Mouse (Mus musculus): Measurements from ENCODE around the gene Gpr142.

GRCm38 (mm10) chr11:114797981-114798380 is 743 bp upstream of the Gpr142 start:
- TF ChIP-seq POLR2A (IDR thresholded peaks at IDR 0.05; ENCODE audit: insufficient read length, low read depth) (no peak), POLR2AphosphoS2 (IDR thresholded peaks at IDR 0.05; ENCODE audit: insufficient read length, low read depth) (no peak), USF1 (IDR thresholded peaks at IDR 0.05; ENCODE audit: low read depth) (no peak), MYOG (IDR thresholded peaks at IDR 0.05; ENCODE audit: control insufficient read depth in 1 of 3, insufficient read depth in 1 of 3, insufficient read length in 2 of 3, low read depth in 2 of 3) (no peak), E2F4 (IDR thresholded peaks at IDR 0.05; ENCODE audit: insufficient read depth) (no peak)

Measured in myocyte (in vitro differentiated cells).